Mouse (Mus musculus) layer of hippocampus, postnatal 14 days (tissue): ENCODE measurements around the gene Ube2k. TPM values are rescaled to one million over a fixed set of nuclear protein-coding genes. Genes with fewer than 3 reads are reported as not detected.

Experiments
- DNase-seq, 2 experiments: peaks; one replicate each; pipeline ENCODE4 v3.0.0; 2021 to 2022; ENCODE audit warnings: low spot score in 2 of 2, mixed read lengths in 1 of 2
- total RNA-seq, 2 experiments: library from RNA; stranded (reverse); gene quantifications; 2 replicates each; pipeline ENCODE4 v1.2.3; 2021

The Ube2k gene
- total RNA-seq, 2 experiments from 2014 or later: 130 to 137 TPM

DNA sequence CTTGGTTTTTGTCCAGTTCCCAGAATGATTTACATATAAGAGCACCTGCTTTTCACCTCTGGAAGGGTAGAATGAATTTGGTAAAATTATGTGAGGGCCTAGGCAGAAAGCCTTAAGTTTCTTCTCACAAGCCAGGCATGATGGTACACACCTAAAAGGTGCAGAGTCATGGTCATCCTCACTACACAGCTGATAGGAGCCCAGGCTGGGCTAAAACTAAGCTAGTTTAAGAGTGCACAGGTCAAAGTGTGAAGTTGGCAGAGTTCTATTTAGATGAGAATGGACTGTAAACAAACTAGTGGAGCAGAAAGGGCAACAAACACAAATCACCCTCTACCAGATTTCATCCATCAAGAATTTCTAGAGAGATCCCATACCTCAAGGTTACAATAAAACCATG lies 87.3 kb downstream of the Ube2k start:
- DNase-seq: no peak

GRCm38 (mm10) chr5:65638896-65639295 lies 101.9 kb downstream of the Ube2k start:
- no peak for DNase-seq

Other genes starting within 250 kb of the Ube2k start
- gene Rfc1, start 201.6 kb upstream of the Ube2k start, total RNA-seq: 10 to 100 TPM; 25.1 to 28.7 TPM
- gene Klb, start 188.9 kb upstream of the Ube2k start, total RNA-seq: under 1 TPM; 0.46 to 0.74 TPM
- gene Rpl9, start 145.8 kb upstream of the Ube2k start, total RNA-seq: 100 to 1,000 TPM; 548 to 565 TPM
- 10 to 100 TPM; 33.2 to 42.5 TPM for gene Lias, start 145.7 kb upstream of the Ube2k start, total RNA-seq
- 10 to 100 TPM; 24.1 to 30.9 TPM for gene Ugdh, start 101.3 kb upstream of the Ube2k start, total RNA-seq
- gene Gm43552, start 44.4 kb upstream of the Ube2k start, total RNA-seq: not detected
- gene Smim14, start within 50 bp of the Ube2k start, total RNA-seq: 100 to 1,000 TPM; 150 to 155 TPM
- 10 to 100 TPM; 80.6 to 82.6 TPM for gene Pds5a, start 161.0 kb downstream of the Ube2k start, total RNA-seq
- gene N4bp2, start 226.3 kb downstream of the Ube2k start, total RNA-seq: 10 to 100 TPM; 16.9 to 17.8 TPM